In the genomic region with DNA sequence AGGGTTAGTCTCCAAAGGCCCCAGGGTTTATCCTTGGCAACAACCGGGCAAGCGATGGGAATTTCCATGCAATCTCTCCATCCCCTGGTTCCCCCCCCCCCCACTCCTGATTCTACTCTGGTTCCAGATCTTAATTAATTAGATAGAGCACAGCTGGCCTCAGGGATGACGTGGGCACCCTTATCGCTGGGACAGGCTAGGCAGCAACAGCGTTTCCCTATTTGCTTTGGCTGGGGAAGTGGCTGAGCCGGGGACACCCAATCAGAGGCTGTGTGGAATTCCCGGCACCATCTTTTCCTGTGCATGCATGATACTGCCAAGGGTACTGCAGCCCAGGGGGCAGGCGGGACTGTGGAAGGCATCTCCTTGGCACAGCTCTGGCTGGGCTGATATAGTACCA, we compare ENCODE assay signal across 11 mouse cellular contexts. TPM values are rescaled to one million over a fixed set of nuclear protein-coding genes. Genes with fewer than 3 reads are reported as not detected.
DNase-seq lines count a peak whose midpoint lies in the region; ATAC-seq and TF ChIP-seq lines count a peak whose summit lies in the region.
"Had no signal": no experiment of that assay in that cellular context is flagged by ENCODE, and none has a peak within 500 bp of the region (broad histone marks: within the 10 kb centered on the region; RNA-seq: fewer than 3 reads in every experiment).

No protein-coding gene starts in this region.

- no peak for TF ChIP-seq POLR2A in MEL (IDR thresholded peaks at IDR 0.05; ENCODE audit: control insufficient read depth in 1 of 2, insufficient read depth in 1 of 2, low read depth in 1 of 2, low read length in 2 of 2, poor library complexity in 1 of 2)

- peak overlapping the region; percentile 92; the same call in 1 of the 2 replicates for H3K4me2 ChIP-seq in hindbrain, embryonic 15.5 days
- no peak overlapping the region for H3K4me2 ChIP-seq in hindbrain, embryonic 11.5 days (replicated peaks; ENCODE audit: low read depth, low read length)
- no peak overlapping the region; the same call in 1 of the 2 replicates for H3K4me2 ChIP-seq in hindbrain, postnatal 0 days (ENCODE audit: low read depth, low read length)

- 58% methylated on average over 8 of the region's 8 CpGs for WGBS in hindbrain, embryonic 15.5 days
- WGBS in hindbrain, embryonic 11.5 days = 90% methylated on average over 8 of the region's 8 CpGs
- 72% methylated on average over 8 of the region's 8 CpGs for WGBS in hindbrain, postnatal 0 days

- TF ChIP-seq RAD21 in MEL (IDR thresholded peaks at IDR 0.05; ENCODE audit: low read depth, low read length) = no peak

- ATAC-seq in hindbrain, embryonic 15.5 days (ENCODE audit: low FRiP score, low read depth) = no peak
- no peak for ATAC-seq in hindbrain, embryonic 11.5 days (ENCODE audit: low FRiP score)
- peak; percentile 6; the same call in 1 of the 2 replicates for ATAC-seq in hindbrain, postnatal 0 days
- ATAC-seq in monocyte, adult 5-6 weeks (replicated peaks; ENCODE audit: insufficient number of reproducible peaks, low FRiP score, low TSS enrichment, poor library complexity, severe bottlenecking) = no peak
- no peak for ATAC-seq in CD4-positive, CD25-positive, alpha-beta regulatory T cell, adult 4 months

- no peaks in the 10 kb centered on the region for H3K79me2 ChIP-seq in MEL (ENCODE audit: control insufficient read depth, insufficient read depth, low read length, poor library complexity)

- peaks cover 34% of the 10 kb centered on the region for H3K4me1 ChIP-seq in hindbrain, embryonic 15.5 days (replicated peaks)
- H3K4me1 ChIP-seq in hindbrain, embryonic 11.5 days (replicated peaks; ENCODE audit: control insufficient read depth, insufficient read depth, low read length) = no peaks in the 10 kb centered on the region
- peaks cover 2 to 22% of the 10 kb centered on the region in 2 experiments; a peak in 3 of 4 replicates for H3K4me1 ChIP-seq in MEL (ENCODE audit: control insufficient read depth in 1 of 2, insufficient read depth in 2 of 2, low read length in 2 of 2)
- H3K4me1 ChIP-seq in hindbrain, postnatal 0 days (ENCODE audit: insufficient read depth, low read length) = 0 out of 2 replicates have a peak, but pooled peaks cover 3% of the 10 kb centered on the region

- no peaks in the 10 kb centered on the region for H3K27me3 ChIP-seq in hindbrain, embryonic 15.5 days
- H3K27me3 ChIP-seq in hindbrain, embryonic 11.5 days (ENCODE audit: control insufficient read depth, insufficient read depth, low read length) = peaks cover 2% of the 10 kb centered on the region; the same call in 1 of the 2 replicates
- H3K27me3 ChIP-seq in MEL (ENCODE audit: control insufficient read depth in 1 of 2, insufficient read depth in 2 of 2, low read length in 2 of 2) = no peaks in the 10 kb centered on the region
- H3K27me3 ChIP-seq in hindbrain, postnatal 0 days (ENCODE audit: insufficient read depth, low read length) = no peaks in the 10 kb centered on the region

- no peak for TF ChIP-seq CTCF in MEL (IDR thresholded peaks at IDR 0.05 in 2 of 3, conservative IDR thresholded peaks at IDR 0.05 in 1 of 3; ENCODE audit: control insufficient read depth in 1 of 3, insufficient read depth in 1 of 3, low read depth in 2 of 3, low read length in 3 of 3, poor library complexity in 1 of 3, severe bottlenecking in 1 of 3)
- peak; percentile 11; the same call in 1 of the 2 replicates for TF ChIP-seq CTCF in hindbrain, postnatal 0 days (IDR thresholded peaks at IDR 0.05; ENCODE audit: low read depth)

- no peak overlapping the region for H3K9ac ChIP-seq in hindbrain, embryonic 15.5 days
- no peak overlapping the region for H3K9ac ChIP-seq in hindbrain, embryonic 11.5 days (ENCODE audit: low read depth, low read length)
- H3K9ac ChIP-seq in MEL (ENCODE audit: control insufficient read depth, low read depth, low read length, poor library complexity, severe bottlenecking) = no peak overlapping the region
- H3K9ac ChIP-seq in hindbrain, postnatal 0 days (replicated peaks; ENCODE audit: low read length) = no peak overlapping the region
- H3K9ac ChIP-seq: limb, embryonic 12.5 days had no signal

- H3K9me3 ChIP-seq in hindbrain, embryonic 15.5 days = no peaks in the 10 kb centered on the region
- no peaks in the 10 kb centered on the region for H3K9me3 ChIP-seq in hindbrain, embryonic 11.5 days (ENCODE audit: control insufficient read depth, low read length)
- H3K9me3 ChIP-seq in MEL (replicated peaks; ENCODE audit: insufficient read depth, low read length) = no peaks in the 10 kb centered on the region
- no peaks in the 10 kb centered on the region for H3K9me3 ChIP-seq in hindbrain, postnatal 0 days (ENCODE audit: low read length)
- H3K9me3 ChIP-seq: limb, embryonic 12.5 days had no signal

- peaks cover 4% of the 10 kb centered on the region; the same call in 1 of the 2 replicates for H3K36me3 ChIP-seq in hindbrain, embryonic 15.5 days
- no peaks in the 10 kb centered on the region for H3K36me3 ChIP-seq in hindbrain, embryonic 11.5 days (ENCODE audit: control insufficient read depth, insufficient read depth, low read length)
- peaks cover 0 to 7% of the 10 kb centered on the region in 2 experiments; a peak in 2 of 4 replicates for H3K36me3 ChIP-seq in MEL (ENCODE audit: control insufficient read depth in 1 of 2, insufficient read depth in 2 of 2, low read length in 2 of 2)
- peaks cover 5% of the 10 kb centered on the region; the same call in 1 of the 2 replicates for H3K36me3 ChIP-seq in hindbrain, postnatal 0 days (ENCODE audit: insufficient read depth, low read length)

- peak; percentile 21 to 57; a peak in 2 of 4 replicates for TF ChIP-seq EP300 in MEL (IDR thresholded peaks at IDR 0.05; ENCODE audit: low read depth in 1 of 2, low read length in 2 of 2)

- no peak for DNase-seq in hindbrain, embryonic 11.5 days (ENCODE audit: low spot score)
- peak; percentile 80 for DNase-seq in MEL (ENCODE audit: low read depth, low spot score)
- peak; percentile 53 to 73 for DNase-seq in heart, adult 18-20 months
- DNase-seq in hindbrain, postnatal 0 days (ENCODE audit: low spot score) = no peak
- DNase-seq in left cerebral cortex, adult 9 months (ENCODE audit: low spot score in 2 of 2) = no peak
- DNase-seq: cerebellum, postnatal 14 days; thymus, postnatal 4 days had no signal

- no peak overlapping the region for H3K4me3 ChIP-seq in hindbrain, embryonic 15.5 days
- H3K4me3 ChIP-seq in hindbrain, embryonic 11.5 days (ENCODE audit: low read depth, low read length) = no peak overlapping the region
- no peak overlapping the region for H3K4me3 ChIP-seq in MEL (ENCODE audit: control insufficient read depth in 1 of 2, insufficient read depth in 1 of 2, low read depth in 2 of 2, low read length in 2 of 2)
- H3K4me3 ChIP-seq in hindbrain, postnatal 0 days (ENCODE audit: low read length) = no peak overlapping the region
- H3K4me3 ChIP-seq: limb, embryonic 12.5 days had no signal

- H3K27ac ChIP-seq in hindbrain, embryonic 15.5 days (replicated peaks) = no peak overlapping the region
- H3K27ac ChIP-seq in hindbrain, embryonic 11.5 days (ENCODE audit: low read depth, low read length) = no peak overlapping the region
- no peak overlapping the region for H3K27ac ChIP-seq in MEL (ENCODE audit: control insufficient read depth, low read depth, low read length)
- no peak overlapping the region for H3K27ac ChIP-seq in hindbrain, postnatal 0 days
- H3K27ac ChIP-seq: limb, embryonic 12.5 days had no signal

TF ChIP-seq in MEL, 35 proteins besides CTCF, POLR2A, EP300 and RAD21 (continues in another document):
- TF ChIP-seq MEF2A (IDR thresholded peaks at IDR 0.05; ENCODE audit: extremely low read depth, insufficient replicate concordance, low read depth, low read length, poor library complexity, severe bottlenecking) (no peak), GATA1 (IDR thresholded peaks at IDR 0.05; ENCODE audit: low read depth, low read length) (peak; percentile 68), TCF12 (IDR thresholded peaks at IDR 0.05; ENCODE audit: low read depth, low read length) (peak; percentile 41; the same call in 1 of the 2 replicates), NRF1 (IDR thresholded peaks at IDR 0.05; ENCODE audit: insufficient read depth, low read depth, low read length, poor library complexity, severe bottlenecking) (no peak), CHD2 (IDR thresholded peaks at IDR 0.05; ENCODE audit: low read length) (no peak), ETS1 (IDR thresholded peaks at IDR 0.05; ENCODE audit: low read depth, low read length) (peak; percentile 88), ZC3H11A (IDR thresholded peaks at IDR 0.05; ENCODE audit: low read depth, low read length) (0 out of 2 replicates have a peak, but pooled peaks have one; percentile 1), TAL1 (IDR thresholded peaks at IDR 0.05; ENCODE audit: low read length) (peak; percentile 19; the same call in 1 of the 2 replicates), RCOR1 (IDR thresholded peaks at IDR 0.05; ENCODE audit: low read depth, low read length) (peak; percentile 18; the same call in 1 of the 2 replicates), E2F4 (IDR thresholded peaks at IDR 0.05; ENCODE audit: borderline replicate concordance, low read depth, low read length) (no peak)

RNA-seq across cellular contexts. Expression of gene Bok, which starts 2.7 kb away (rescaled TPM):
- 93.1 and 108 TPM in 2 replicates for polyA plus RNA-seq in hindbrain, embryonic 15.5 days (2015; fragmentation: Nextera tagmentation; extraction: Ambion mirVana)
- polyA plus RNA-seq in hindbrain, embryonic 11.5 days (2014; fragmentation: Nextera tagmentation; extraction: Ambion mirVana) = 29.4 and 30.6 TPM in 2 replicates
- total RNA-seq in MEL (2012; rRNA removed) = not detected in 2 replicates
- under 1 TPM in 1 of 2 experiments, not detected in 1; 0.17 TPM for polyA plus RNA-seq in MEL (2012; ENCODE audit: insufficient read depth in 1 of 2, insufficient read length in 2 of 2, low read depth in 1 of 2, low replicate concordance in 2 of 2, missing spikeins in 1 of 2)
- 1 to 10 TPM; 3.3 to 4.3 TPM for total RNA-seq in heart, adult 18-20 months (2021)
- total RNA-seq in hindbrain, postnatal 0 days (2014; rRNA removed) = 133 and 136 TPM in 2 replicates
- polyA plus RNA-seq in hindbrain, postnatal 0 days (2015; fragmentation: Nextera tagmentation; extraction: Ambion mirVana) = 97.6 and 103 TPM in 2 replicates
- total RNA-seq in monocyte, adult 5-6 weeks (2017) = not detected in 3 replicates
- polyA plus RNA-seq in CD4-positive, CD25-positive, alpha-beta regulatory T cell, adult 4 months (2017; shearing (Covaris generic)) = not detected

RNA-seq across cellular contexts. Expression of gene Stk25, which starts 29.7 kb away (rescaled TPM):
- polyA plus RNA-seq in hindbrain, embryonic 15.5 days (2015; fragmentation: Nextera tagmentation; extraction: Ambion mirVana) = 326 and 365 TPM in 2 replicates
- polyA plus RNA-seq in hindbrain, embryonic 11.5 days (2014; fragmentation: Nextera tagmentation; extraction: Ambion mirVana) = 227 and 232 TPM in 2 replicates
- total RNA-seq in MEL (2012; rRNA removed) = 58.6 and 66.1 TPM in 2 replicates
- 100 to 1,000 TPM in 1 of 2 experiments, not detected in 1; 128 TPM for polyA plus RNA-seq in MEL (2012; ENCODE audit: insufficient read depth in 1 of 2, insufficient read length in 2 of 2, low read depth in 1 of 2, low replicate concordance in 2 of 2, missing spikeins in 1 of 2)
- total RNA-seq in heart, adult 18-20 months (2021) = 10 to 100 TPM; 83.8 to 86.6 TPM
- total RNA-seq in hindbrain, postnatal 0 days (2014; rRNA removed) = 261 and 340 TPM in 2 replicates
- polyA plus RNA-seq in hindbrain, postnatal 0 days (2015; fragmentation: Nextera tagmentation; extraction: Ambion mirVana) = 309 and 328 TPM in 2 replicates
- 26.7 to 48.0 TPM (median 46.0 TPM) in 3 replicates for total RNA-seq in monocyte, adult 5-6 weeks (2017)
- 10 to 100 TPM; 31.2 to 42.6 TPM for polyA plus RNA-seq in CD4-positive, CD25-positive, alpha-beta regulatory T cell, adult 4 months (2017; shearing (Covaris generic))

Comparison
In these comparisons a context has a peak if more than half of its experiments do, and no peak if none do; other contexts are left out.
1. DNase-seq: peak in MEL (single experiment) and heart, adult 18-20 months (2 of 2); none in hindbrain, embryonic 11.5 days (single experiment), hindbrain, postnatal 0 days (single experiment) and left cerebral cortex, adult 9 months (0 of 2).
2. RNA of gene Bok, which starts 2.7 kb away (polyA plus RNA-seq): 93.1 to 108 TPM in hindbrain, embryonic 15.5 days, 97.6 to 103 TPM in hindbrain, postnatal 0 days and 29.4 to 30.6 TPM in hindbrain, embryonic 11.5 days; 0.17 TPM in MEL and not detected in CD4-positive, CD25-positive, alpha-beta regulatory T cell, adult 4 months; every median in the first group is over 10 times any median in the second.